Mouse (Mus musculus): ENCODE data around the gene Spop. TPM values are rescaled to one million over a fixed set of nuclear protein-coding genes. Genes with fewer than 3 reads are reported as not detected.
"Not testable (repeated sequence)": the region's sequence is repeated elsewhere in the genome, so short reads cannot be mapped to it uniquely, and the experiment has no call there.

Gene Spop
- polyA plus RNA-seq, 1 experiment = 124 TPM

DNA sequence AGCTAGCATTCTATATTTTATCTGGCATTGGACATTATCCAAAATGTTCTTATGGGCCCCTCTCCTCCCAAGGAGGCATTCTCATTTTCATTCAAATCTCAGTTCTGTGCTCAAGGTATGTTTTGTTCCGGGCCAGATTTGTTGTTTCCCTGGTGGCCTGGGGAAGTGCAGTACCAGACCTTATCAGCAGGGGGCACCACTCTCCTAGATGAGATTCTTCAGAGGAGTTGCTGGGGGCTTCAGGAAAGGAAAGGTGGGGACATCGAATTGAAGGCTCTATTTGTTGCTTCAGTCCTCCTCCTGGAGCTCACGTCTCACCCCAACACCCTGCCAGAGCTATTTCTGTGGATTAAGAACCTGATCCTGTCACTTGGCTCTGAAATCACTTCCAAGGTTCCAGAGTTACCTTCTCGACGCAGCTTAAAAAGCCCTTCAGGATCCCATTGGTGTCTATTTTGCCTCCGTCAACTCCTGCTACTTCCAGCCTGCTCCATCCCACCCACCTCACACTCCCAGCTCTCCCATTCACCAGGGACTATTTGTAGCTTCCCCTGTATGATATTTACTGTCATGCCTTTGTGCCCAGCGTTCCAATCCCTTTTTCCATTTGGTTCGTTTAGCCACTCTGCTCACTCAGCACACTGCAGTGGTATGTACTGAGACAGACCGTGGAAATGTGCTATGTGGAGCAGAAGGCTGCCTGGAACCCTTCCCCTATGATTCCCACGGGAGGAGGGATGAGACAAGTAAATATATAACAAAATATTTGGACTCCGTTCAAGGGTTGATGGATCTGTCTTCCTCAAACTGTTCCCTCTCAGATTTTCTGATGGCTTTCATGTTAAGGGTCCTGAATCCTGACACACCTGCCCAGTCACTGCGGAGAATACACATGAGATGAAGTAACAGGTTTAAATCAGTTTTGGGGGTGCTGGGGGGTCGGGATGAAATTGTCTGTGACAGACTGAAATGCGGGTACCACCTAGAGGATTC lies 15.7 kb upstream of the Spop start:
- TF ChIP-seq POLR2A (IDR thresholded peaks at IDR 0.05; ENCODE audit: borderline replicate concordance, low read depth, low read length) (no peak), CTCF (IDR thresholded peaks at IDR 0.05; ENCODE audit: low read depth, low read length) (peak; percentile 98)
- H3K27ac ChIP-seq (ENCODE audit: insufficient read depth, low read depth, low read length) = no peak overlapping the region
- no peaks in the 10 kb centered on the region; the same call in 1 of the 2 replicates for H3K4me1 ChIP-seq (ENCODE audit: control insufficient read depth, insufficient read depth, low read length)
- H3K4me3 ChIP-seq (ENCODE audit: insufficient read depth, low read length) = no peak overlapping the region

DNA sequence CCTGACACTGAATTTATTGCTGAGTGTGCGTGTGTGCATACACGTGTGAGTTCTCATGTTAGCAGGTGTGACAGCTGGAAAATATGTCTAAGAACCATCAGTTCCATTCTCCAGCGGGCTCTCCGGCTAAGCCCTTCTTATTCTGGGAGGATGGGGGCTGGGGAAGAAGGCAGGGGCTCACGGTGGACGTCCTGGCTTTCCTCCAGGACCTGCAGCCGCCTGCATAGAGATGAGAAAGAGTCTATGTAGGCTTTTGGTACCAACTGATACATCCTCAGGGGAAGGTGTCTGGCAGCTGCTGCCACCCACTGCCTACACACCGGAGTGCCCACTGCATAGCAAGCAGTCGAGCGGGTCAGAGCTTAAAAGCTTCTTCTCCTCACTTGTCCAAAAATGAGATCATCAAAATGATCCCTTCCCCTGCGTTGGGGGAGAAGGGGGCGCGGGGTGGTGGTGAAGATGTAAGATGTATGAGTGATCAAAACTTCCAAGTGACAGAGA lies 14.3 kb upstream of the Spop start:
- TF ChIP-seq CTCF (IDR thresholded peaks at IDR 0.05; ENCODE audit: low read depth, low read length) (no peak), POLR2A (IDR thresholded peaks at IDR 0.05; ENCODE audit: borderline replicate concordance, low read depth, low read length) (no peak)
- Histone ChIP-seq H3K4me1 (ENCODE audit: control insufficient read depth, insufficient read depth, low read length) (peaks cover 8% of the 10 kb centered on the region), H3K27ac (ENCODE audit: insufficient read depth, low read depth, low read length) (no peak overlapping the region), H3K4me3 (ENCODE audit: insufficient read depth, low read length) (no peak overlapping the region)

DNA sequence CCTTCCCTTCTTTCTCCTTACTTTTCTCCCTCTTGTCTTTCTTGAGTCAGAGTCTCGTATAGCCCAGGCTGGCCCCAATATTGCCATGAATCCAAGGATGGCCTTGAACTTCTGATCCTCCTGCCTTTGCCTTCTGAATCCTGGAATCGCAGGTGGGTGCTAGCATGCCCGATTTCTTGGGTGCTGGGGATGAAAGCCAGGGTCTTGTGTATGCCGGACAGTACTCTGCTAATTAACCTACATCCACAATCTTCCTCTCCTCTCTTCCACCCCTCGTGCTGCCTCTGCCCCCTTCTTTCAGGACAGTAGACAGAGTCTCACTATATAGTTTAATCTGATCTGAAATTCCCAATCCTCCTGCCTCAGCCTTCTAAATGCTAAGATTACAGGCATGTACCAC lies 12.3 kb upstream of the Spop start:
- no peak overlapping the region for H3K4me3 ChIP-seq (ENCODE audit: insufficient read depth, low read length)
- no peak overlapping the region for H3K27ac ChIP-seq (ENCODE audit: insufficient read depth, low read depth, low read length)
- TF ChIP-seq CTCF (IDR thresholded peaks at IDR 0.05; ENCODE audit: low read depth, low read length) = no peak
- TF ChIP-seq POLR2A (IDR thresholded peaks at IDR 0.05; ENCODE audit: borderline replicate concordance, low read depth, low read length) = no peak
- H3K4me1 ChIP-seq (ENCODE audit: control insufficient read depth, insufficient read depth, low read length) = peaks cover 8% of the 10 kb centered on the region

DNA sequence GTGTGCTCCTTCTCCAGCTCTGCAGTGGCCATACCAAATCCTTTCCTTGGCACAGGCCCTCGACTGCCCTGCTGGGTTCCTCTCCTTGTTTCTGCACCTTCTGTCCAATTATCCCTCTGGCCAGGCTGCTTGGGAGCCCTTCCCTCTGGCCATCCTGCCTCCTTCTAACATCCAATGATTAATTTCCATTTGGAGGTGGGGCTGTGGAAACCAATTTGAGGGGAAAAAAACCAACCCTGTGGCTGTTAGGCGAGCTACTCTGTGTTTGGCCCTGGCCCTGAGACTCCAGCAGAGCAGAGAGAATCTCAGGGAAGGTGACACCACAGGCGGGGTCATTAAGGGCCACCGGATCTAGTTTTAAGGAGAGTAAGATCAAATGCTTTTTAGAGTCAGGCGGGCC lies 11.7 kb upstream of the Spop start:
- H3K27ac ChIP-seq (ENCODE audit: insufficient read depth, low read depth, low read length) = no peak overlapping the region
- H3K4me3 ChIP-seq (ENCODE audit: insufficient read depth, low read length) = no peak overlapping the region
- TF ChIP-seq POLR2A (IDR thresholded peaks at IDR 0.05; ENCODE audit: borderline replicate concordance, low read depth, low read length) (no peak), CTCF (IDR thresholded peaks at IDR 0.05; ENCODE audit: low read depth, low read length) (no peak)
- peaks cover 8% of the 10 kb centered on the region for H3K4me1 ChIP-seq (ENCODE audit: control insufficient read depth, insufficient read depth, low read length)

DNA sequence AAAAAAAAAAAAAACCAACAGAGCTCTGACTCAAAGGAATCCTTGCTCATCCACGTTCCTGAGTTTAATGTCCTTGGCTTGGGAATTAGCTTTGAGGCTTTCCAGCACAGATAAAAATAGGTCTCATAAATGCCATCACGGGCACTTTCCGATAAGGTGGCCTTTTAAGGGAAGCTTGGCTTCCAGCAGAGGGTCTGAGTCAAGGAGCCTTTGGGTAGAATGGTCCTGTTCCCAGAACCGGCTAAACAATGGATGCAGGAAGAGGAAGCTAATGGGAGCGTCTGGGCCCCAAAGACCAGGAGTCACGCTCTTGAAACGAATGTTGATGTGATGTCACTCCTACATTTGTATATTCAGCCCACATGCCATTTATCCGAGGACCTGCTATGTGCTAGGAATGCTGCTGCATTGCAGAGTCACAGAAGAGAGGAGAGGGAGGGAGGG lies 11.2 kb upstream of the Spop start:
- Histone ChIP-seq H3K27ac (ENCODE audit: insufficient read depth, low read depth, low read length) (no peak overlapping the region), H3K4me3 (ENCODE audit: insufficient read depth, low read length) (no peak overlapping the region), H3K4me1 (ENCODE audit: control insufficient read depth, insufficient read depth, low read length) (peaks cover 8% of the 10 kb centered on the region)
- TF ChIP-seq POLR2A (IDR thresholded peaks at IDR 0.05; ENCODE audit: borderline replicate concordance, low read depth, low read length) (no peak), CTCF (IDR thresholded peaks at IDR 0.05; ENCODE audit: low read depth, low read length) (no peak)

DNA sequence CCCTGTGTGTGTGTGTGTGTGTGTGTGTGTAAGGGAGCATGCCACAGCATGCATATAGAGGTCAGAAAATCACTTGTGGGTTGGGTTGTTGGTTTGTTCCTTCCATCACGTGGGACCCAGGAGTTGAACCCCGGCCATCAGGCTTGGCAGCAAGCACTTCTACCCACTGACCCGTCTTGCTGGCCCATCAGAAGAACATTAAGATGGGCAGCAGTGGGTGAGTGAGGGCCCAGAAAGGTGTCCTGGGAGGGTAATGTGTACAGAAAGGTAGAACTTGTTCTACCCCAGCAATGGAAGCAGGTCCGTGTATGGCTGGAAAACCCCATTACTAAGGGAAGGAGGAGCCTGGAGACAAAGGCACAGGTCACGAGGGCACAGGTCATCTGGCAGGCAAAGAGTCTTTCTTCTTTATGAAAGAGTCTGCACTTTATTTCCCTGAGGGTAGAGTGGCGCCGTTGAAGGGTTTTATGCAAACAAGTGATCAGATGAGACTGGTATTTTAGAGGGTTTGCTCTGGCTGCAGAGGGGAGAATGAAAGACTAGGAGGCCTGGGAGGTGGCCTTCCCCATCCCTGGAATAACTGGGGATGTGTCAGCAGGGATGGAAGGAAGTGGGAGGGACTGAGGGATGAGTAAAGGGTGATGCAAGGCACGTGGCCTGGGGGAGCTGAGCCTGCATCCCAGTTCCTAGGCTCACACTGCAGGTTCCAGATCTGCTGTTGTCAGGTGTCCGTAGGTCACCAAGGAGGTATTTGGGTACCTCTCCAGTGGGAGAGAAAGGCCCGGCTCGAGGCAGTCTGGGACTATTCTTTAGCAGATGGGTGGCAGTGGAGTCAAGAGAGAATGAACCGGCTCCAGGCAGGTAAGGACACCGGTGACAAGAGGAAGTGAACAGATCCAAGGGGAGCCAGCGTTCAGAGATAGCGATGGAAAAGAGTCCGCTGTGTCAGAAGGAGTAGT lies 10.2 kb upstream of the Spop start:
- H3K27ac ChIP-seq (ENCODE audit: insufficient read depth, low read depth, low read length) = no peak overlapping the region
- H3K4me1 ChIP-seq (ENCODE audit: control insufficient read depth, insufficient read depth, low read length) = peaks cover 8% of the 10 kb centered on the region
- H3K4me3 ChIP-seq (ENCODE audit: insufficient read depth, low read length) = no peak overlapping the region
- peak; percentile 4; the same call in 1 of the 2 replicates for TF ChIP-seq CTCF (IDR thresholded peaks at IDR 0.05; ENCODE audit: low read depth, low read length)
- no peak for TF ChIP-seq POLR2A (IDR thresholded peaks at IDR 0.05; ENCODE audit: borderline replicate concordance, low read depth, low read length)

DNA sequence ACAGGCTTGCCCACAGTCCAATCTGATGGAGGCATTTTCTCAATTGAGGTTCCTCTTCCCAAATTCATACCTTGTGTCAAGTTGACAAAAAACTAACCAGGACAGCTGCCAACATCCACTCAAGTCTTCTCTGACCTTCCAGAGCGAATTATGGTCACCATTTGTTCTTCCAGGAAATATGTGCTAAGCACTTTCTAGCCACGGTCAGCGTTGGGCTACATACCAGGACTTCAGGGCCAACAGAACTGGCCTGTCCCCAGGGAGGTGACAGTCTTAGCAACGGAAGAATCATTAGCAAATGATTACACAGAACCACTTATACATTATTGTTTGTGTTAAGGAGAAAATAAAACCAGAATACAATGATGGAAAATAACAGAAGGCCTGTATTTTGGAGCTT lies 8.1 kb upstream of the Spop start:
- TF ChIP-seq POLR2A (IDR thresholded peaks at IDR 0.05; ENCODE audit: borderline replicate concordance, low read depth, low read length) = no peak
- no peak for TF ChIP-seq CTCF (IDR thresholded peaks at IDR 0.05; ENCODE audit: low read depth, low read length)
- H3K4me1 ChIP-seq (ENCODE audit: control insufficient read depth, insufficient read depth, low read length) = peaks cover 8% of the 10 kb centered on the region
- H3K27ac ChIP-seq (ENCODE audit: insufficient read depth, low read depth, low read length) = no peak overlapping the region

DNA sequence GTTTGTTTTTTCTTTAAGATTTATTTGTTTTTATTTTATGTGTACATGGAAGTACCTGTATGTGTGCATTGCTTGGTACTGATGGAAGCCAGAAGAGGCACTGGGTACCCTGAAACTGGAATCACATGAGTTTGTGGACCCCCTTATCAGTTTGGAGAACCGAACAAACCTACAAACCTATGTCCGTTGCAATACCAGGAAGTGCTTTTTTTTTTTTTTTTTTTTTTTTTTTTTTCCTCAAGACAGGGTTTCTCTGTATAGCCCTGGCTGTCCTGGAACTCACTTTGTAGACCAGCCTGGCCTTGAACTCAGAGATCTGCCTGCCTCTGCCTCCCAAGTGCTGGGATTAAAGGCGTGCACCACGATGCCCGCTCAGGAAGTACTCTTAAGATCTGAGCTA lies 7.5 kb upstream of the Spop start:
- H3K4me1 ChIP-seq (ENCODE audit: control insufficient read depth, insufficient read depth, low read length); H3K27ac ChIP-seq (ENCODE audit: insufficient read depth, low read depth, low read length); H3K4me3 ChIP-seq (ENCODE audit: insufficient read depth, low read length): not testable (repeated sequence)

More for the DNA sequence above, 8.1 kb upstream of the Spop start:
- H3K4me3 ChIP-seq (ENCODE audit: insufficient read depth, low read length) = no peak overlapping the region

DNA sequence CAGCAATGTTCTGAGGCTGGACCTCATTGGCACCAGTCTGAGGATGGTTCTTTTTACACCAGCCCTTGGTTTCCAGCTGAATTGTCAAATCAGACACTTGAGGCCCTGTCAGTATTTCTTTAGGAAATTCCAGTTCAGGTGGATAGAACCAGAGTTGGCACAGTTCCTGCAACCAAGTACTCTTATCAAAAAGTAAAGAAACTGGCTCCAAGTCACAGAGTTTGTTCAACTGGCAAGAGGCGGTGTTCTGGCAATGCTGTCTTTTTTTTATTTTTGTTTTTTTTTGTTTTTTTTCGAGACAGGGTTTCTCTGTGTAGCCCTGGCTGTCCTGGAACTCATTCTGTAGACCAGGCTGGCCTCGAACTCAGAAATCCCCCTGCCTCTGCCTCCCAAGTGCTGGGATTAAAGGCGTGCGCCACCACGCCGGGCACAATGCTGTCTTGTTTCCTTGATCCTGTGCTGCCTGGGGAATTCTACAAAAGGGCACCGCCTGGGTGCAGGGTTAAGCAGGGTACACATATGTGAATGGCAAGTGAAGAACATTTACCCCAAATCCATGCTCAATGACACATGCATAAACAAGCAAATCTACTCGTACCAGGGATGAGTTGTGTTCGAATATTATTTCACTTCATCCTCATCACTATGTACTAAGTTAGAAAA lies 4.3 kb upstream of the Spop start:
- Histone ChIP-seq H3K4me3 (ENCODE audit: insufficient read depth, low read length) (no peak overlapping the region), H3K4me1 (ENCODE audit: control insufficient read depth, insufficient read depth, low read length) (peaks cover 15% of the 10 kb centered on the region), H3K27ac (ENCODE audit: insufficient read depth, low read depth, low read length) (no peak overlapping the region)
- TF ChIP-seq POLR2A (IDR thresholded peaks at IDR 0.05; ENCODE audit: borderline replicate concordance, low read depth, low read length) (no peak), CTCF (IDR thresholded peaks at IDR 0.05; ENCODE audit: low read depth, low read length) (no peak)

Data from bone marrow macrophage, adult 2 months (primary cell).